Mouse (Mus musculus) embryo, embryonic 11 days (tissue): Measurements from ENCODE around the gene 1700040F15Rik.
"Not testable (repeated sequence)": the region's sequence is repeated elsewhere in the genome, so short reads cannot be mapped to it uniquely, and the experiment has no call there.

Source experiments
- DNase-seq: peaks from one replicate; pipeline ENCODE4 v3.0.0-alpha.2; 2015

1700040F15Rik gene

DNA sequence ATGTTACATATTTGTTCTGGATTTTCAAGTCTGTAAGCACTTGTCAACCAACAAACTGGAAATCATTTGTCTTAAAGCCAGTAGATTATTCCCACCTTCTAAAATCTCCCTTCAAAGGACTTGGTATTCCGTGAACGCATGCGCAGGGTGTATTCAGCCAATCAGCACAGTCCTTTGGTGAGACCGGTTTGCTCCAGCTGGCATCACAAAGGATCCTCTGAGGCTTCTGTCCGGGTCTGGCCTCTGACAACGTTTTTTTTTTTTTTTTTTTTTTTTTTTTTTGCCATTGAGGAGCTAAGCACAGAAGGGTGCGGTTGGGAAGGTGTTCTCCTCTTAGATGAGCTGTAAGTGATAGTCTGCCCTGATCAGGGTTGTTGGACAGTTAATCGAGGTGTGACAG, at the start of gene 1700040F15Rik:
1700040F15Rik (plus strand) TSS at position 301 of the 400 bp plus-strand sequence.
- not testable (repeated sequence) for DNase-seq
